Mouse (Mus musculus) heart, postnatal 0 days (tissue): Measurements from ENCODE around the gene Rpp40. TPM values are rescaled to one million over a fixed set of nuclear protein-coding genes. Genes with fewer than 3 reads are reported as not detected.

Experiments
- ATAC-seq: fragments of 200-750 bp; cut with Nextera tagmentation; 2 replicates; pipeline ENCODE4 v1.8.0; 2017; ENCODE audit warnings: low read depth, moderate number of reproducible peaks, moderate library complexity; ENCODE audit not compliant: insufficient read depth
- DNase-seq: peaks from one replicate; pipeline ENCODE4 v3.0.0-alpha.2; 2016; ENCODE audit warnings: low spot score
- H3K27ac ChIP-seq: fragments of 300-500 bp; sonication (generic); 2 replicates; pipeline ENCODE4 v1.5.1; 2014; ENCODE audit warnings: low read depth, mild to moderate bottlenecking
- H3K27me3 ChIP-seq: fragments of 300-500 bp; sonication (generic); 2 replicates; pipeline ENCODE4 v1.6.1; 2014; ENCODE audit warnings: low read length, mixed read lengths; ENCODE audit not compliant: control insufficient read depth, insufficient read depth
- H3K36me3 ChIP-seq: fragments of 300-500 bp; sonication (generic); replicated peaks from 2 replicates; pipeline ENCODE4 v1.6.1; 2014; ENCODE audit warnings: low read length, mixed read lengths; ENCODE audit not compliant: control insufficient read depth, insufficient read depth
- H3K4me1 ChIP-seq: fragments of 300-500 bp; sonication (generic); 2 replicates; pipeline ENCODE4 v1.6.1; 2014; ENCODE audit warnings: antibody characterized with exemption; ENCODE audit not compliant: control insufficient read depth, insufficient read depth
- H3K4me2 ChIP-seq: fragments of 300-500 bp; sonication (generic); 2 replicates; pipeline ENCODE4 v1.6.1; 2014; ENCODE audit warnings: low read depth, mild to moderate bottlenecking, low read length, moderate library complexity
- H3K4me3 ChIP-seq: fragments of 300-500 bp; sonication (generic); 2 replicates; pipeline ENCODE4 v1.5.1; 2014; ENCODE audit warnings: low read depth, low read length
- H3K9ac ChIP-seq: fragments of 300-500 bp; sonication (generic); replicated peaks from 2 replicates; pipeline ENCODE4 v1.6.1; 2014; ENCODE audit warnings: low read depth, low read length, mixed read lengths
- H3K9me3 ChIP-seq: fragments of 300-500 bp; sonication (generic); replicated peaks from 2 replicates; pipeline ENCODE4 v1.6.1; 2016; ENCODE audit warnings: low read length; ENCODE audit not compliant: control insufficient read depth
- CTCF ChIP-seq: IDR thresholded peaks from 2 replicates; pipeline ENCODE4 v1.5.1; 2016; ENCODE audit warnings: antibody characterized with exemption, control low read depth, low read depth
- EP300 ChIP-seq: IDR thresholded peaks from 2 replicates; pipeline ENCODE4 v1.6.1; 2016; ENCODE audit warnings: antibody characterized with exemption, low read depth
- WGBS: fragments of 180-500 bp; shearing (Covaris S2); extraction: QIAGEN DNeasy Blood & Tissue Kit; methylation state at CpG from one replicate; pipeline ENCODE4 v1.1.7; 2014; 5-methylcytosine and 5-hydroxymethylcytosine counted together
- polyA plus RNA-seq: library from polyadenylated mRNA; unstranded; fragments of >200 nt; fragmentation: Nextera tagmentation; extraction: Ambion mirVana; gene quantifications from 2 replicates; pipeline ENCODE4 v1.2.1, GENCODE M21; 2015
- total RNA-seq: library from RNA; depleted of rRNA; stranded (reverse); fragments of >200 nt; gene quantifications from 2 replicates; pipeline ENCODE4 v1.2.3, GENCODE M21; 2014; ENCODE audit warnings: low replicate concordance

Rpp40 gene
- total and polyA plus RNA-seq, 2 experiments from 2014 or later = 5.9 to 7.5 TPM

DNA sequence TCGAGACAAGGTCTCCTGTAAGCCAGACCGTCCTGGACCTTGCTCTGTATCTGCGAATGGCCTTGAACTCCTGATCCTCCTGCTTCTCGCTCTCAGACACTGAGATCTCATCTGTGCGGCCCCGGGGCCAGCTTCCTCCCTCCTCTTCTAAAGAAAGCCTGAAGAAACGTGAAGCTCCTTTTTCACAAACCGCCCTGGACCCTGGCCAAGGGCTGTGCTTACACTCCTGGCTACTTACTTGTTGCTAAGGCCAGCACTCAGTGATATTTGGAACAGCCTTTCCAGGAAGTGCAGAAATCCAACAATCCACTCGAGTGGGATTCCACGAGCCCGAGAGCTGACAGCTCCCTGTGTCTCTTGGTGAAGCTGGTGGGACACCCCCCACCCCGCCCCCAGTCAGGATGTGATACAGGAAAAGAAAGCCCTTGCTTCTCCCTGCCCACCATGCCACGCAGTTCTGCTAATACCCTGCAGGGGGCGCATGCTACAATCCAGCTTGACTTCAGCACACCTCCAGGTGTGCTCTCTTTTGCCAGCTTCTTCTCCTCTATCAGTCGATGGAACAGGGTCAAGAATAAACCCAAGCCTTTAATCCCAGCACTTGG, 19.9 kb downstream of the Rpp40 start:
- H3K27me3 ChIP-seq = no peaks in the 10 kb centered on the region
- peaks cover 3% of the 10 kb centered on the region; the same call in 1 of the 2 replicates for H3K9me3 ChIP-seq
- no peak overlapping the region for H3K27ac ChIP-seq
- no peaks in the 10 kb centered on the region for H3K4me1 ChIP-seq
- H3K4me2 ChIP-seq = 0 out of 2 replicates have a peak overlapping the region, but pooled peaks have one; percentile 12
- WGBS = 33% methylated on average over 15 of the region's 15 CpGs
- ATAC-seq (no peak), DNase-seq (peak; percentile 20)
- H3K36me3 ChIP-seq = no peaks in the 10 kb centered on the region
- no peak overlapping the region for H3K4me3 ChIP-seq
- TF ChIP-seq CTCF (peak; percentile 58), EP300 (no peak)
- no peak overlapping the region for H3K9ac ChIP-seq

DNA sequence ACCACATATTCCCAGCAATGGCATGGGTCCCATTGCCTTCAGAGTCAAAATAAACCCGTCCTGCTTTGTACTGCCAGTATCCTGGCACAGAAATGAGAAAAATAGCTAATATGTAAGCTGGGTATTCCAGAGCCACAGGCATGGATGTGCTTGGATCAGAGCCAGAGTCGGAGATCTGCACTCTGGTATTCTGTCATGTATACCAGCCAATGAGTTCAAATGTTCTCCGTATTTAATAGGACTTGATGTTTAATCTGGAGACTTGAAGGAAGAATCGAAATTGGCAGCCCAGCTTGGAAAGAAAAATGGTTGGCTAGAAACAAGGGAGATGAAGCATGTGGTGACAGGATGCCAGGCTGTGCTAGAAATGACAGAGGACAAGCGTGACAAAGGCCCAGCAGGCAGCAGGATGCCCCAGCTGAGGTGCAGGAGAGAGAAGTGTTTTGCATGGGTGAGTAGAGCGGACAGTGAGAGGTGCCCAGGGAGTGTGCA, 25.6 kb downstream of the Rpp40 start:
- 75% methylated on average over 6 of the region's 6 CpGs for WGBS
- Histone ChIP-seq H3K9me3 (no peaks in the 10 kb centered on the region), H3K4me2 (no peak overlapping the region), H3K27me3 (no peaks in the 10 kb centered on the region), H3K9ac (no peak overlapping the region), H3K4me3 (no peak overlapping the region), H3K27ac (no peak overlapping the region), H3K4me1 (no peaks in the 10 kb centered on the region), H3K36me3 (no peaks in the 10 kb centered on the region)
- DNase-seq = no peak
- no peak for ATAC-seq
- no peak for TF ChIP-seq EP300
- TF ChIP-seq CTCF = no peak

- DNase-seq = no peak
- H3K4me2 ChIP-seq = no peak overlapping the region
Observed at GRCm38 (mm10) chr13:35879519-35879918, 26.6 kb downstream of the Rpp40 start.

DNA sequence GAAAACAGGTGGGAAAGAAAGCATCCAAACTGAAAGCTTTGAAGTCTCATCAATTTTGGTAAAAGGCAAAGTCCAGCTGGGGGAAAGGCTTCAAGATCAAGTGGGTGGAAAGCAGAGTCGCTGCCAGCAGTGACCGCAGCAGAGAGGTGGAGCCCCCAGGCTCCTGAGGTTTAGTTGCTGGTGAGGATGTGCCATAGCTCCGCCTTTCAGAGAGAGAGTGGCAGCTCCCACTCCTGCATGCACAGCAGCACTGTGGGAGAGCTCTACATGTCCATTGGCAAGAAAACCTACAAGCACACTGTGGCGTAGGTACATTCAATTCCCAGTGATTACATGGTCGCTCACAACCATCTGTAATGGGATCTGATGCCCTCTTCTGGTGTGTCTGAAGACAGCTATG, 27.1 kb downstream of the Rpp40 start:
- no peaks in the 10 kb centered on the region for H3K27me3 ChIP-seq
- no peaks in the 10 kb centered on the region for H3K4me1 ChIP-seq
- no peak for ATAC-seq
- H3K4me2 ChIP-seq = no peak overlapping the region
- DNase-seq = no peak
- 59% methylated on average over 5 of the region's 5 CpGs for WGBS
- peaks cover 6% of the 10 kb centered on the region; the same call in 1 of the 2 replicates for H3K36me3 ChIP-seq
- no peak overlapping the region for H3K4me3 ChIP-seq
- H3K9me3 ChIP-seq = no peaks in the 10 kb centered on the region
- no peak for TF ChIP-seq CTCF
- H3K9ac ChIP-seq = no peak overlapping the region
- H3K27ac ChIP-seq = no peak overlapping the region

More at GRCm38 (mm10) chr13:35879519-35879918, 26.6 kb downstream of the Rpp40 start:
- no peak for ATAC-seq
- Histone ChIP-seq H3K4me1 (no peaks in the 10 kb centered on the region), H3K9me3 (no peaks in the 10 kb centered on the region), H3K9ac (no peak overlapping the region), H3K4me3 (no peak overlapping the region), H3K27me3 (no peaks in the 10 kb centered on the region), H3K36me3 (peaks cover 2% of the 10 kb centered on the region; the same call in 1 of the 2 replicates), H3K27ac (no peak overlapping the region)
- TF ChIP-seq EP300 = no peak
- TF ChIP-seq CTCF = no peak
- WGBS = 70% methylated on average over 5 of the region's 5 CpGs

DNA sequence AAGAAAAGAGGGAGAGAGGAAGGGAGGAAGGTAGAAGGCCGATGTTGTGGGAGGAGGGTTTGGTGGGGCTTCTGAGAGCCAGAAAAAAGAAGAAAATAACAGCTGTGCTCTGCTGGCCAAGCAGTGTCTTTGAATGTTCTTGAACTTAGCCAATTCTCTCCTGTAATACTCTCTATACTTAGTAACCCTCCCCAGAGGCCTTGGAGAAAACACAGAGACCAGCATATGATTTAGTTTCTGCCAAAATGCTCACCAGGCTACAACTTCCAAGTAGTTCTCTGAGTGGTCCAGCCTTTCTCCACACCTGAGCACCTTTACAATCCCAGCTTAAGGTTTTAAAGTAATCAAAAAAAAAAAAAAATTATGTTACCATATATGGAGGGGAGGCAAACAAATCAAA, 27.9 kb downstream of the Rpp40 start:
- TF ChIP-seq CTCF (no peak), EP300 (no peak)
- Histone ChIP-seq H3K4me2 (no peak overlapping the region), H3K4me3 (no peak overlapping the region), H3K27ac (no peak overlapping the region), H3K36me3 (peaks cover 6% of the 10 kb centered on the region; the same call in 1 of the 2 replicates), H3K4me1 (no peaks in the 10 kb centered on the region), H3K9me3 (no peaks in the 10 kb centered on the region), H3K27me3 (no peaks in the 10 kb centered on the region), H3K9ac (no peak overlapping the region)
- ATAC-seq (no peak), DNase-seq (peak; percentile 27)
- WGBS = 35% methylated on average over 1 of the region's 1 CpGs

DNA sequence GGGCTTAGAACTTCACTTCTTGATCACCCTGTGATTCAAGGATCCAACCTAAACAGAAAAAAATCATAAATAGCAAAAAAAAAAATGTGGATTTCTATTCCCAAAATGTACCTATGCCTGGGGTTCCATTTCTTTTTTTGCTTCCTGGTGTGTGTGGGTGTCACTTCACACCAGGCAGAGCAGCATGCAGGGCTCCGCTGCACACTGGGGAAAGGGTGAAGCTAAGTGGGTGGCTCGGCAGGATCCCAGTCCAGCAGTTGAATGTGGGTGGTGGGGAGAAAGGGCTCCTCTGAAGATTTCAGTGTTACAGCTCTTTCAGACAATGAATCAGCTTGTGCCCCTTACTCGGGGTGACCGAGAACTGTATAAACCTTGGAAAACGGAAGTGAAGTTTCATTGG, 30.8 kb downstream of the Rpp40 start:
- H3K4me2 ChIP-seq = no peak overlapping the region
- ATAC-seq (no peak), DNase-seq (no peak)
- no peak overlapping the region for H3K9ac ChIP-seq
- no peaks in the 10 kb centered on the region for H3K27me3 ChIP-seq
- H3K4me1 ChIP-seq = no peaks in the 10 kb centered on the region
- no peaks in the 10 kb centered on the region for H3K9me3 ChIP-seq
- no peak overlapping the region for H3K4me3 ChIP-seq
- whole genome bisulfite sequencing = 86% methylated on average over 5 of the region's 5 CpGs
- no peak overlapping the region for H3K27ac ChIP-seq
- H3K36me3 ChIP-seq = peaks cover 14% of the 10 kb centered on the region; the same call in 1 of the 2 replicates
- TF ChIP-seq CTCF (no peak), EP300 (no peak)
